Mouse (Mus musculus) liver, adult 2 months (tissue): Measurements from ENCODE around the gene Slc25a26.

Experiments used
- CTCF ChIP-seq: fragments of 200-500 bp; IDR thresholded peaks from 2 replicates; pipeline ENCODE4 v1.5.1; 2011; ENCODE audit warnings: low read depth, low read length, control low read depth
- POLR2A ChIP-seq: fragments of 200-500 bp; IDR thresholded peaks from 2 replicates; pipeline ENCODE4 v1.6.1; 2011; ENCODE audit warnings: low read length, control low read depth; ENCODE audit not compliant: insufficient read depth; ENCODE audit errors: extremely low read depth

DNA sequence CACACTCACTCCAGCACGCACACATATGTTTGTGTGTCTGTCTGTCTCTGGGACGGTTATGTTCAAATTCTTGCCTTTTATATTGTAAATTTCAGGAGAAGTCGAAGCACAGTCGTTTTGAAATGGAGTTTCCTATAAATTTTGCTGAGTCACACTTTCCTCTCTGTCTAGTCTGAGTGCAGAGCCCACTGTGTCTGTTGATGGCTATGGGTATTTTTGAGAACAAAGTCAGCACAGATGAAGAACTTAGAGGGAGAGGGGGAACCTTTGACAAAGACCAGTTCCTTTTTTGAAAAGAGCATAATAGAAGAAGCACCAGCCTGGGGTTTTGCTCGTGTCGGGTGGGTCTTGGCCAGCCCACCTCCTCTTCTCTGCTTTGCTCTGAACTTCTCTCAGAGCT, 9.1 kb downstream of the Slc25a26 start:
- no peak for TF ChIP-seq POLR2A
- TF ChIP-seq CTCF: no peak
